Mouse (Mus musculus): ENCODE data around the gene Skor1.

DNA sequence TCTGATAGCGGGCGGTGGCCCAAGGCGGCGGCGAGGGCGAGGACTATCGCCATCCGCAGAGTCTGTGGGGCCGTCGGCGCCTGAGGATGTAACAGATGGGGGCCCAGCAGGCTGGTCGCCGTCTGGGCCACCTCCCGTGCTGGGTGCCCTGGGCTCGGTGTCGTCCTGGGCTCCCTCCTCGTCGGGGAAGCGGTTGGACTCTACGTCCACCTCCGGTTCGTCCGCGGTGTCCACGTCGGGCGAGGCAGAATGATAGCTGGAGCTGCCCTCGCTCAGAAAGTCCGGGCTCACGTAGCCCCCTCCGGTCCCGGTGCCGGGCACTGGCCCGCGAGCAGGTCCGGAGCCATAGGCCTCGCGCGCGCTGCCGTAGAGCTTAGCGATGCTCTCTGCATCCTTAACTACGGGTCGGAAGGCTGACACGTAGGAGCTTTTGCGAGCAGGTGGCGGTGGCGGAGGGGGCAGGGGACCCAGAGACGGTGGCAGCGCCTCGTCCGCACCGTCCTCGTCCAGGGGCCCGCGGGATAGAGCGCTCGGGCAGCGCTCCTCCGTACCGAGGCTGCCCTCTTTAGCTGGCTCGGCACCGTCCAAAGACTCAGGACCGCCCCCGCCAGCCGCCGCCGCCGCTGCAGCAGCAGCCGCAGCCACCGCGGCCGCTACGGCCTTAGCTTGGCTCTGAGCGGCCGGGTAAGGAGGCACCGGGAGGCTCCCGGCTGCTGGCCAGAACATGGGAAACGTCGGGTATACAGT lies 4.1 kb downstream of the Skor1 start:
- TF ChIP-seq CHD2 (IDR thresholded peaks at IDR 0.05; ENCODE audit: low read depth, low read length) (no peak), ZNF384 (IDR thresholded peaks at IDR 0.05; ENCODE audit: low read depth, low read length) (no peak), MAFK (IDR thresholded peaks at IDR 0.05; ENCODE audit: insufficient read depth, low read depth, low read length) (no peak), ZC3H11A (IDR thresholded peaks at IDR 0.05; ENCODE audit: borderline replicate concordance, low read depth, low read length) (no peak), HCFC1 (IDR thresholded peaks at IDR 0.05; ENCODE audit: borderline replicate concordance, insufficient read depth, low read length) (no peak)
